Mouse (Mus musculus): Measurements from ENCODE around the gene Chrnb2. TPM values are rescaled to one million over a fixed set of nuclear protein-coding genes. Genes with fewer than 3 reads are reported as not detected.

Chrnb2 gene
- polyA plus RNA-seq, 1 experiment, result 0.93 TPM

- WGBS, result 45% methylated on average over 2 of the region's 2 CpGs
- peaks cover 6% of the 10 kb centered on the region; the same call in 1 of the 2 replicates for H3K36me3 ChIP-seq (ENCODE audit: control insufficient read depth, insufficient read depth, low read length)
- H3K4me3 ChIP-seq (ENCODE audit: low read depth, low read length), result no peak overlapping the region
- TF ChIP-seq POLR2A (IDR thresholded peaks at IDR 0.05; ENCODE audit: low read depth, low read length) (no peak), CTCF (IDR thresholded peaks at IDR 0.05; ENCODE audit: extremely low read depth, insufficient read length, insufficient replicate concordance, low read depth, low read length) (no peak)
- H3K27ac ChIP-seq (ENCODE audit: insufficient read depth, low read depth, low read length), result no peak overlapping the region
- peaks cover 14% of the 10 kb centered on the region; the same call in 1 of the 2 replicates for H3K4me1 ChIP-seq (ENCODE audit: control insufficient read depth, insufficient read depth, insufficient read length, low read length)
- no peaks in the 10 kb centered on the region for H3K27me3 ChIP-seq (ENCODE audit: control insufficient read depth, insufficient read depth, low read length)
These were observed 6.1 kb upstream of the Chrnb2 start for GRCm38 (mm10) chr3:89770425-89771002.

GRCm38 (mm10) chr3:89769584-89769983, 5.2 kb upstream of the Chrnb2 start:
- TF ChIP-seq CTCF (IDR thresholded peaks at IDR 0.05; ENCODE audit: extremely low read depth, insufficient read length, insufficient replicate concordance, low read depth, low read length), result no peak
- TF ChIP-seq POLR2A (IDR thresholded peaks at IDR 0.05; ENCODE audit: low read depth, low read length), result no peak
- 71% methylated on average over 7 of the region's 7 CpGs for WGBS
- H3K27ac ChIP-seq (ENCODE audit: insufficient read depth, low read depth, low read length), result no peak overlapping the region
- H3K4me3 ChIP-seq (ENCODE audit: low read depth, low read length), result no peak overlapping the region
- H3K27me3 ChIP-seq (ENCODE audit: control insufficient read depth, insufficient read depth, low read length), result peaks cover under 1% of the 10 kb centered on the region; the same call in 1 of the 2 replicates
- H3K4me1 ChIP-seq (ENCODE audit: control insufficient read depth, insufficient read depth, insufficient read length, low read length), result peaks cover 4% of the 10 kb centered on the region; the same call in 1 of the 2 replicates
- peaks cover 6% of the 10 kb centered on the region; the same call in 1 of the 2 replicates for H3K36me3 ChIP-seq (ENCODE audit: control insufficient read depth, insufficient read depth, low read length)

- Histone ChIP-seq H3K4me1 (ENCODE audit: control insufficient read depth, insufficient read depth, insufficient read length, low read length) (no peaks in the 10 kb centered on the region), H3K27ac (ENCODE audit: insufficient read depth, low read depth, low read length) (no peak overlapping the region), H3K4me3 (ENCODE audit: low read depth, low read length) (no peak overlapping the region), H3K27me3 (ENCODE audit: control insufficient read depth, insufficient read depth, low read length) (peaks cover 7% of the 10 kb centered on the region), H3K36me3 (ENCODE audit: control insufficient read depth, insufficient read depth, low read length) (no peaks in the 10 kb centered on the region)
- 63% methylated on average over 3 of the region's 3 CpGs for WGBS
- TF ChIP-seq POLR2A (IDR thresholded peaks at IDR 0.05; ENCODE audit: low read depth, low read length) (no peak), CTCF (IDR thresholded peaks at IDR 0.05; ENCODE audit: extremely low read depth, insufficient read length, insufficient replicate concordance, low read depth, low read length) (no peak)
These were observed 4.6 kb downstream of the Chrnb2 start for GRCm38 (mm10) chr3:89759786-89760185.

- TF ChIP-seq POLR2A (IDR thresholded peaks at IDR 0.05; ENCODE audit: low read depth, low read length) (no peak), CTCF (IDR thresholded peaks at IDR 0.05; ENCODE audit: extremely low read depth, insufficient read length, insufficient replicate concordance, low read depth, low read length) (no peak)
These were observed 6.6 kb downstream of the Chrnb2 start for GRCm38 (mm10) chr3:89757851-89758250.

GRCm38 (mm10) chr3:89755283-89755682, 9.1 kb downstream of the Chrnb2 start:
- Histone ChIP-seq H3K4me3 (ENCODE audit: low read depth, low read length) (no peak overlapping the region), H3K27me3 (ENCODE audit: control insufficient read depth, insufficient read depth, low read length) (no peaks in the 10 kb centered on the region), H3K4me1 (ENCODE audit: control insufficient read depth, insufficient read depth, insufficient read length, low read length) (no peaks in the 10 kb centered on the region), H3K36me3 (ENCODE audit: control insufficient read depth, insufficient read depth, low read length) (peaks cover 13% of the 10 kb centered on the region), H3K27ac (ENCODE audit: insufficient read depth, low read depth, low read length) (no peak overlapping the region)
- TF ChIP-seq POLR2A (IDR thresholded peaks at IDR 0.05; ENCODE audit: low read depth, low read length), result no peak
- no peak for TF ChIP-seq CTCF (IDR thresholded peaks at IDR 0.05; ENCODE audit: extremely low read depth, insufficient read length, insufficient replicate concordance, low read depth, low read length)
- 70% methylated on average over 6 of the region's 6 CpGs for WGBS

More at GRCm38 (mm10) chr3:89757851-89758250, 6.6 kb downstream of the Chrnb2 start:
- Histone ChIP-seq H3K36me3 (ENCODE audit: control insufficient read depth, insufficient read depth, low read length) (no peaks in the 10 kb centered on the region), H3K4me3 (ENCODE audit: low read depth, low read length) (no peak overlapping the region), H3K27me3 (ENCODE audit: control insufficient read depth, insufficient read depth, low read length) (no peaks in the 10 kb centered on the region), H3K27ac (ENCODE audit: insufficient read depth, low read depth, low read length) (no peak overlapping the region), H3K4me1 (ENCODE audit: control insufficient read depth, insufficient read depth, insufficient read length, low read length) (no peaks in the 10 kb centered on the region)
- WGBS, result 76% methylated on average over 2 of the region's 2 CpGs

GRCm38 (mm10) chr3:89752307-89752706, 12.1 kb downstream of the Chrnb2 start:
- WGBS, result 20% methylated on average over 1 of the region's 1 CpGs

GRCm38 (mm10) chr3:89738509-89738908, 25.9 kb downstream of the Chrnb2 start:
- H3K4me3 ChIP-seq (ENCODE audit: low read depth, low read length), result no peak overlapping the region
- no peak for TF ChIP-seq POLR2A (IDR thresholded peaks at IDR 0.05; ENCODE audit: low read depth, low read length)
- no peak for TF ChIP-seq CTCF (IDR thresholded peaks at IDR 0.05; ENCODE audit: extremely low read depth, insufficient read length, insufficient replicate concordance, low read depth, low read length)
- H3K36me3 ChIP-seq (ENCODE audit: control insufficient read depth, insufficient read depth, low read length), result peaks cover 81% of the 10 kb centered on the region
- no peaks in the 10 kb centered on the region for H3K4me1 ChIP-seq (ENCODE audit: control insufficient read depth, insufficient read depth, insufficient read length, low read length)
- 96% methylated on average over 6 of the region's 6 CpGs for WGBS
- no peaks in the 10 kb centered on the region for H3K27me3 ChIP-seq (ENCODE audit: control insufficient read depth, insufficient read depth, low read length)
- no peak overlapping the region for H3K27ac ChIP-seq (ENCODE audit: insufficient read depth, low read depth, low read length)

More at GRCm38 (mm10) chr3:89752307-89752706, 12.1 kb downstream of the Chrnb2 start:
- TF ChIP-seq CTCF (IDR thresholded peaks at IDR 0.05; ENCODE audit: extremely low read depth, insufficient read length, insufficient replicate concordance, low read depth, low read length) (no peak), POLR2A (IDR thresholded peaks at IDR 0.05; ENCODE audit: low read depth, low read length) (no peak)
- H3K4me3 ChIP-seq (ENCODE audit: low read depth, low read length), result no peak overlapping the region
- no peaks in the 10 kb centered on the region for H3K4me1 ChIP-seq (ENCODE audit: control insufficient read depth, insufficient read depth, insufficient read length, low read length)
- H3K27me3 ChIP-seq (ENCODE audit: control insufficient read depth, insufficient read depth, low read length), result no peaks in the 10 kb centered on the region
- no peak overlapping the region for H3K27ac ChIP-seq (ENCODE audit: insufficient read depth, low read depth, low read length)
- H3K36me3 ChIP-seq (ENCODE audit: control insufficient read depth, insufficient read depth, low read length), result peaks cover 37% of the 10 kb centered on the region

Measured in small intestine, adult 2 months (tissue).